Mouse (Mus musculus) cerebellum, adult 8-10 months (tissue): ENCODE measurements around the gene Nxpe5.

Source experiments
- DNase-seq: peaks from one replicate; pipeline ENCODE4 v3.0.0; 2022

The Nxpe5 gene

GRCm38 (mm10) chr5:138279585-138280424, 54.1 kb downstream of the Nxpe5 start, which contains the start of the genes Gm43720, Gpc2 and Stag3:
Gene Gm43720 (minus strand): TSS chr5:138279958.
Gene Gpc2 (minus strand): TSS chr5:138280005.
Gene Stag3 (plus strand): TSS chr5:138280240.
- no peak for DNase-seq

GRCm38 (mm10) chr5:138280425-138280768, 54.7 kb downstream of the Nxpe5 start:
- DNase-seq: no peak

GRCm38 (mm10) chr5:138280829-138281228, 55.1 kb downstream of the Nxpe5 start:
- DNase-seq: no peak

- no peak for DNase-seq
Observed at GRCm38 (mm10) chr5:138281798-138282197, 56.1 kb downstream of the Nxpe5 start.

DNA sequence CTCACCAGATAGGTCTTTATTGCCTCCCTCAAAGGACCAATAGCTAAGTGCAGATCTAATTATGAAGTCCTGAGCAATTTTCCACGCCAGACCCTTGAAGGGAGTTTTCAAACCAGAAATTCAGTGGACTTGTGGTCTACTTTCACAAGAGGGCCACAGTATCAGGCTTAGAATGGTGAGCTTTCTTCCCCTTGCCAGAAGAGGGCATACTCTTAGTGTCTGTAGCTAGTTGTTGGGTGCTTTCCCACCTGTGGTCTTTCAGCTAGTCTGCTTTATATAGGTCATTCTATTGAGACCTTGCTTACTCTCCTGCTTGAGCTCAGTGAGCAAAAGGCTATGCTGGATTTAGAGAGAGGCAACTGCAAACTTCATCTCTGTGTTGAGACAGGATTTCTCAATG, 57.8 kb downstream of the Nxpe5 start:
- no peak for DNase-seq

DNA sequence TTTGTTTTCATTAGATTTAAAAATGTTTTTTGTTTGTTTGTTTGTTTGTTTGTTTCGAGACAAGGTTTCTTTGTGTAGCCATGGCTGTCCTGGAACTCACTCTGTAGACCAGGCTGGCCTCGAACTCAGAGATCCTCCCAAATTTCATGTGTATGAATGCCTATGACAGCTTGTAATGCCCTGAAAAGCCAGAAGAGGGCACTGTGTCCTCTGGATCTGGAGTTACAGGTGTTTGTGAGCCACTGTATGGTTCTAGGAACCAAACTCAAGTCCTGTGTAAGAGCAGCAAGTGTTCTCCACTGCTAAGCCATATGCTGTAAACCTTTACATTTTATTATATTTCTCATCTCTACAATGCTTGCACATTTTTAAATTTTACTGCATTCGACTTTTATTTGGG, 62.2 kb downstream of the Nxpe5 start:
- DNase-seq: no peak

GRCm38 (mm10) chr5:138291638-138292037, 65.9 kb downstream of the Nxpe5 start:
- no peak for DNase-seq

DNA sequence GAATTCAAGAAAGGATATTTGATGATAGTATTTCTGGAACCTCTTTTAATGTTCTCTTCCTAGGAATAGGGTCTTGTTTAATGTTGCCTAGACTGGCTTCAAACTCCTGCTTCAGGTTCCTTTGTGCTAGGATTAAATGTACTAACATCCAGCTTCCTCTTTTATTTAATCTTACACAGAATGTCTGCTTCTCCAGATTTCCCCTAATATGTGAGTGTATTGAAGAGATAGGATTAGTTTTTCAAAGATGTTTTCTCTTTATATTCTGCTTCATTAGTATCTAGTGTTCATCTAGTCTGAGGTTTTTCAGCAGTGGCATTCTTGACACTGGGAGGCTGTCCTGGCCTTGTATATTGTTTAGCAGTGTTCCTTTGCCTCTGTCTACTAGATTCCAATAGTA, 68.5 kb downstream of the Nxpe5 start:
- DNase-seq: no peak

- no peak for DNase-seq
Observed at GRCm38 (mm10) chr5:138299613-138300012, 73.9 kb downstream of the Nxpe5 start.
